Mouse (Mus musculus) lung, embryonic 15.5 days (tissue): Measurements from ENCODE around the gene B430306N03Rik. TPM values are rescaled to one million over a fixed set of nuclear protein-coding genes. Genes with fewer than 3 reads are reported as not detected.
"Not testable (repeated sequence)": the region's sequence is repeated elsewhere in the genome, so short reads cannot be mapped to it uniquely, and the experiment has no call there.

Source experiments
- ATAC-seq: fragments of 200-750 bp; cut with Nextera tagmentation; 2 replicates; pipeline ENCODE4 v1.8.0; 2017; ENCODE audit warnings: moderate number of reproducible peaks, borderline replicate concordance; ENCODE audit not compliant: low FRiP score, low TSS enrichment; ENCODE audit errors: extremely low read depth
- H3K27ac ChIP-seq: fragments of 300-500 bp; sonication (generic); 2 replicates; pipeline ENCODE4 v1.5.1; 2015; ENCODE audit warnings: moderate library complexity, mild to moderate bottlenecking, inconsistent platforms
- H3K27me3 ChIP-seq: fragments of 300-500 bp; sonication (generic); 2 replicates; pipeline ENCODE4 v1.6.1; 2015; ENCODE audit warnings: inconsistent platforms
- H3K36me3 ChIP-seq: fragments of 300-500 bp; sonication (generic); 2 replicates; pipeline ENCODE4 v1.6.1; 2015; ENCODE audit warnings: inconsistent platforms
- H3K4me1 ChIP-seq: fragments of 300-500 bp; sonication (generic); 2 replicates; pipeline ENCODE4 v1.6.1; 2015; ENCODE audit warnings: inconsistent platforms
- H3K4me2 ChIP-seq: fragments of 300-500 bp; sonication (generic); 2 replicates; pipeline ENCODE4 v1.6.1; 2015; ENCODE audit warnings: inconsistent platforms, mild to moderate bottlenecking, moderate library complexity
- H3K4me3 ChIP-seq: fragments of 300-500 bp; sonication (generic); 2 replicates; pipeline ENCODE4 v1.5.1; 2015; ENCODE audit warnings: mild to moderate bottlenecking, inconsistent platforms
- H3K9ac ChIP-seq: fragments of 300-500 bp; sonication (generic); 2 replicates; pipeline ENCODE4 v1.6.1; 2015; ENCODE audit warnings: inconsistent platforms
- H3K9me3 ChIP-seq: fragments of 300-500 bp; sonication (generic); 2 replicates; pipeline ENCODE4 v1.6.1; 2016; ENCODE audit warnings: inconsistent platforms
- WGBS: fragments of 180-500 bp; shearing (Covaris S2); methylation state at CpG from one replicate; pipeline ENCODE4 v1.1.7; 2015; 5-methylcytosine and 5-hydroxymethylcytosine counted together
- polyA plus RNA-seq: library from polyadenylated mRNA; unstranded; fragments of >200 nt; fragmentation: Nextera tagmentation; extraction: Ambion mirVana; gene quantifications from 2 replicates; pipeline ENCODE4 v1.2.1, GENCODE M21; 2015

Gene B430306N03Rik
- polyA plus RNA-seq, result 0.39 and 0.43 TPM in 2 replicates

- not testable (repeated sequence) for H3K36me3 ChIP-seq, H3K4me3 ChIP-seq, H3K27me3 ChIP-seq, ATAC-seq, H3K4me1 ChIP-seq, H3K9ac ChIP-seq, H3K27ac ChIP-seq, H3K4me2 ChIP-seq, H3K9me3 ChIP-seq
- WGBS, result 82% methylated on average over 3 of the region's 3 CpGs
Measured at GRCm38 (mm10) chr17:48315905-48316579, at the start of gene B430306N03Rik. TSS of gene B430306N03Rik (plus strand) at chr17:48316141.

GRCm38 (mm10) chr17:48266610-48267304 lies 49.2 kb upstream of the B430306N03Rik start:
- no peak overlapping the region for H3K4me3 ChIP-seq
- H3K4me2 ChIP-seq, result no peak overlapping the region
- H3K36me3 ChIP-seq, result no peaks in the 10 kb centered on the region
- ATAC-seq, result no peak
- no peak overlapping the region for H3K27ac ChIP-seq
- no peaks in the 10 kb centered on the region for H3K4me1 ChIP-seq
- no peaks in the 10 kb centered on the region for H3K9me3 ChIP-seq
- no peak overlapping the region for H3K9ac ChIP-seq
- 23% methylated on average over 2 of the region's 2 CpGs for WGBS
- no peaks in the 10 kb centered on the region for H3K27me3 ChIP-seq

GRCm38 (mm10) chr17:48267591-48267990 lies 48.4 kb upstream of the B430306N03Rik start:
- H3K27me3 ChIP-seq, result no peaks in the 10 kb centered on the region
- ATAC-seq, result no peak
- no peaks in the 10 kb centered on the region for H3K36me3 ChIP-seq
- H3K4me2 ChIP-seq, result no peak overlapping the region
- 81% methylated on average over 1 of the region's 1 CpGs for WGBS
- H3K4me3 ChIP-seq, result no peak overlapping the region
- H3K4me1 ChIP-seq, result no peaks in the 10 kb centered on the region
- no peaks in the 10 kb centered on the region for H3K9me3 ChIP-seq
- H3K9ac ChIP-seq, result no peak overlapping the region
- H3K27ac ChIP-seq, result no peak overlapping the region

- no peak for ATAC-seq
- Histone ChIP-seq H3K36me3 (no peaks in the 10 kb centered on the region), H3K9ac (no peak overlapping the region), H3K9me3 (no peaks in the 10 kb centered on the region), H3K27me3 (no peaks in the 10 kb centered on the region), H3K4me2 (no peak overlapping the region), H3K4me3 (no peak overlapping the region), H3K27ac (no peak overlapping the region), H3K4me1 (no peaks in the 10 kb centered on the region)
Measured at GRCm38 (mm10) chr17:48268276-48268675, 47.7 kb upstream of the B430306N03Rik start.

- no peak overlapping the region for H3K27ac ChIP-seq
- ATAC-seq, result no peak
Measured at GRCm38 (mm10) chr17:48269833-48270232, 46.1 kb upstream of the B430306N03Rik start.

GRCm38 (mm10) chr17:48272158-48272557 lies 43.8 kb upstream of the B430306N03Rik start:
- WGBS, result 42% methylated on average over 5 of the region's 5 CpGs
- Histone ChIP-seq H3K9me3 (no peaks in the 10 kb centered on the region), H3K4me2 (no peak overlapping the region), H3K4me1 (no peaks in the 10 kb centered on the region), H3K27me3 (no peaks in the 10 kb centered on the region), H3K9ac (no peak overlapping the region), H3K4me3 (no peak overlapping the region), H3K36me3 (no peaks in the 10 kb centered on the region), H3K27ac (no peak overlapping the region)
- ATAC-seq, result no peak

More at GRCm38 (mm10) chr17:48269833-48270232, 46.1 kb upstream of the B430306N03Rik start:
- Histone ChIP-seq H3K4me3 (no peak overlapping the region), H3K4me1 (no peaks in the 10 kb centered on the region), H3K9me3 (no peaks in the 10 kb centered on the region), H3K36me3 (no peaks in the 10 kb centered on the region), H3K27me3 (no peaks in the 10 kb centered on the region), H3K4me2 (no peak overlapping the region), H3K9ac (no peak overlapping the region)
- WGBS, result 66% methylated on average over 4 of the region's 4 CpGs

- no peak overlapping the region for H3K27ac ChIP-seq
- WGBS, result 84% methylated on average over 4 of the region's 4 CpGs
- H3K4me2 ChIP-seq, result no peak overlapping the region
- H3K4me1 ChIP-seq, result no peaks in the 10 kb centered on the region
- no peak for ATAC-seq
- H3K4me3 ChIP-seq, result no peak overlapping the region
- H3K36me3 ChIP-seq, result no peaks in the 10 kb centered on the region
- no peak overlapping the region for H3K9ac ChIP-seq
- no peaks in the 10 kb centered on the region for H3K27me3 ChIP-seq
- H3K9me3 ChIP-seq, result no peaks in the 10 kb centered on the region
Measured at GRCm38 (mm10) chr17:48272598-48272997, 43.3 kb upstream of the B430306N03Rik start.

- Histone ChIP-seq H3K36me3 (no peaks in the 10 kb centered on the region), H3K4me2 (no peak overlapping the region)
- WGBS, result 69% methylated on average over 4 of the region's 4 CpGs
Measured at GRCm38 (mm10) chr17:48274098-48274497, 41.8 kb upstream of the B430306N03Rik start.

GRCm38 (mm10) chr17:48274885-48275284 lies 41.1 kb upstream of the B430306N03Rik start:
- Histone ChIP-seq H3K9me3 (no peaks in the 10 kb centered on the region), H3K4me2 (no peak overlapping the region), H3K27ac (no peak overlapping the region), H3K4me3 (no peak overlapping the region), H3K9ac (no peak overlapping the region), H3K36me3 (no peaks in the 10 kb centered on the region), H3K27me3 (no peaks in the 10 kb centered on the region), H3K4me1 (no peaks in the 10 kb centered on the region)
- 0 out of 2 replicates have a peak, but pooled peaks have one; percentile 31 for ATAC-seq
- 36% methylated on average over 6 of the region's 6 CpGs for WGBS

More at GRCm38 (mm10) chr17:48274098-48274497, 41.8 kb upstream of the B430306N03Rik start:
- H3K9me3 ChIP-seq, result no peaks in the 10 kb centered on the region
- ATAC-seq, result no peak
- H3K9ac ChIP-seq, result no peak overlapping the region
- H3K27ac ChIP-seq, result no peak overlapping the region
- no peak overlapping the region for H3K4me3 ChIP-seq
- no peaks in the 10 kb centered on the region for H3K27me3 ChIP-seq
- H3K4me1 ChIP-seq, result no peaks in the 10 kb centered on the region

- Histone ChIP-seq H3K36me3 (no peaks in the 10 kb centered on the region), H3K4me1 (no peaks in the 10 kb centered on the region), H3K9me3 (no peaks in the 10 kb centered on the region), H3K4me2 (no peak overlapping the region), H3K4me3 (no peak overlapping the region), H3K27me3 (no peaks in the 10 kb centered on the region), H3K9ac (no peak overlapping the region), H3K27ac (no peak overlapping the region)
- WGBS, result 54% methylated on average over 7 of the region's 7 CpGs
- no peak for ATAC-seq
Measured at GRCm38 (mm10) chr17:48275736-48276135, 40.2 kb upstream of the B430306N03Rik start.

GRCm38 (mm10) chr17:48278381-48278780 lies 37.6 kb upstream of the B430306N03Rik start:
- Histone ChIP-seq H3K4me2 (no peak overlapping the region), H3K4me3 (no peak overlapping the region), H3K27me3 (no peaks in the 10 kb centered on the region), H3K36me3 (no peaks in the 10 kb centered on the region), H3K27ac (no peak overlapping the region), H3K9ac (no peak overlapping the region), H3K9me3 (no peaks in the 10 kb centered on the region), H3K4me1 (no peaks in the 10 kb centered on the region)
- ATAC-seq, result no peak

- Histone ChIP-seq H3K27me3 (no peaks in the 10 kb centered on the region), H3K9ac (no peak overlapping the region), H3K4me2 (no peak overlapping the region), H3K4me3 (no peak overlapping the region), H3K36me3 (no peaks in the 10 kb centered on the region), H3K27ac (no peak overlapping the region), H3K4me1 (no peaks in the 10 kb centered on the region), H3K9me3 (no peaks in the 10 kb centered on the region)
- 69% methylated on average over 4 of the region's 4 CpGs for WGBS
- ATAC-seq, result no peak
Measured at GRCm38 (mm10) chr17:48279002-48279401, 36.9 kb upstream of the B430306N03Rik start.
